Mouse (Mus musculus) hindbrain, embryonic 15.5 days (tissue): ENCODE results near the gene Gm20388. TPM values are rescaled to one million over a fixed set of nuclear protein-coding genes. Genes with fewer than 3 reads are reported as not detected.
A peak's percentile ranks its signal among the peaks of the same experiment; 100 is the strongest.

Experiments
- ATAC-seq: fragments of 200-750 bp; cut with Nextera tagmentation; 2 replicates; pipeline ENCODE4 v1.8.0; 2017; ENCODE audit warnings: low read depth, moderate number of reproducible peaks, moderate TSS enrichment; ENCODE audit not compliant: low FRiP score
- H3K27ac ChIP-seq: fragments of 300-500 bp; sonication (generic); replicated peaks from 2 replicates; pipeline ENCODE4 v1.5.1; 2015; ENCODE audit warnings: mild to moderate bottlenecking, inconsistent platforms
- H3K27me3 ChIP-seq: fragments of 300-500 bp; sonication (generic); 2 replicates; pipeline ENCODE4 v1.6.1; 2015; ENCODE audit warnings: control low read depth, inconsistent platforms
- H3K36me3 ChIP-seq: fragments of 300-500 bp; sonication (generic); 2 replicates; pipeline ENCODE4 v1.6.1; 2015; ENCODE audit warnings: control low read depth, inconsistent platforms
- H3K4me1 ChIP-seq: fragments of 300-500 bp; sonication (generic); replicated peaks from 2 replicates; pipeline ENCODE4 v1.6.1; 2015; ENCODE audit warnings: control low read depth, inconsistent platforms
- H3K4me2 ChIP-seq: fragments of 300-500 bp; sonication (generic); 2 replicates; pipeline ENCODE4 v1.6.1; 2015; ENCODE audit warnings: moderate library complexity, mild to moderate bottlenecking, inconsistent platforms
- H3K4me3 ChIP-seq: fragments of 300-500 bp; sonication (generic); 2 replicates; pipeline ENCODE4 v1.5.1; 2015; ENCODE audit warnings: mild to moderate bottlenecking, inconsistent platforms
- H3K9ac ChIP-seq: fragments of 300-500 bp; sonication (generic); 2 replicates; pipeline ENCODE4 v1.6.1; 2015; ENCODE audit warnings: inconsistent platforms
- H3K9me3 ChIP-seq: fragments of 300-500 bp; sonication (generic); 2 replicates; pipeline ENCODE4 v1.6.1; 2016; ENCODE audit warnings: control low read depth, inconsistent platforms
- WGBS: fragments of 180-500 bp; shearing (Covaris S2); methylation state at CpG from one replicate; pipeline ENCODE4 v1.1.7; 2015; 5-methylcytosine and 5-hydroxymethylcytosine counted together
- polyA plus RNA-seq: library from polyadenylated mRNA; unstranded; fragments of >200 nt; fragmentation: Nextera tagmentation; extraction: Ambion mirVana; gene quantifications from 2 replicates; pipeline ENCODE4 v1.2.1, GENCODE M21; 2015

Gm20388 gene
- polyA plus RNA-seq, 1 experiment from 2014 or later, result 5.4 TPM

GRCm38 (mm10) chr8:122658807-122659160 is 2748.1 kb downstream of the Gm20388 start:
- Histone ChIP-seq H3K4me2 (no peak overlapping the region), H3K27ac (no peak overlapping the region), H3K4me3 (no peak overlapping the region), H3K9me3 (no peaks in the 10 kb centered on the region), H3K4me1 (peaks cover 45% of the 10 kb centered on the region), H3K27me3 (no peaks in the 10 kb centered on the region), H3K36me3 (no peaks in the 10 kb centered on the region), H3K9ac (no peak overlapping the region)
- no peak for ATAC-seq
- 81% methylated on average over 9 of the region's 9 CpGs for WGBS

GRCm38 (mm10) chr8:122660022-122660421 is 2749.4 kb downstream of the Gm20388 start:
- no peak for ATAC-seq
- no peak overlapping the region for H3K9ac ChIP-seq
- H3K9me3 ChIP-seq, result no peaks in the 10 kb centered on the region
- no peaks in the 10 kb centered on the region for H3K27me3 ChIP-seq
- no peaks in the 10 kb centered on the region for H3K36me3 ChIP-seq
- peaks cover 45% of the 10 kb centered on the region for H3K4me1 ChIP-seq
- no peak overlapping the region for H3K4me3 ChIP-seq
- no peak overlapping the region for H3K4me2 ChIP-seq
- H3K27ac ChIP-seq, result no peak overlapping the region
- WGBS, result 68% methylated on average over 2 of the region's 2 CpGs

GRCm38 (mm10) chr8:122661138-122661537 is 2750.5 kb downstream of the Gm20388 start:
- Histone ChIP-seq H3K27ac (no peak overlapping the region; the same call in 1 of the 2 replicates), H3K27me3 (no peaks in the 10 kb centered on the region), H3K9me3 (no peaks in the 10 kb centered on the region), H3K9ac (no peak overlapping the region), H3K36me3 (no peaks in the 10 kb centered on the region), H3K4me3 (no peak overlapping the region), H3K4me2 (no peak overlapping the region), H3K4me1 (peaks cover 53% of the 10 kb centered on the region)
- ATAC-seq, result no peak
- 32% methylated on average over 7 of the region's 7 CpGs for WGBS

GRCm38 (mm10) chr8:122661894-122662293 is 2751.3 kb downstream of the Gm20388 start:
- H3K27ac ChIP-seq, result no peak overlapping the region
- no peak overlapping the region for H3K4me3 ChIP-seq
- no peak overlapping the region for H3K4me2 ChIP-seq
- H3K9ac ChIP-seq, result no peak overlapping the region
- H3K4me1 ChIP-seq, result peaks cover 61% of the 10 kb centered on the region
- H3K36me3 ChIP-seq, result no peaks in the 10 kb centered on the region
- no peak for ATAC-seq
- H3K9me3 ChIP-seq, result no peaks in the 10 kb centered on the region
- no peaks in the 10 kb centered on the region for H3K27me3 ChIP-seq
- 75% methylated on average over 2 of the region's 2 CpGs for WGBS

- H3K27ac ChIP-seq, result no peak overlapping the region
- no peaks in the 10 kb centered on the region for H3K9me3 ChIP-seq
- 70% methylated on average over 3 of the region's 3 CpGs for WGBS
- H3K4me1 ChIP-seq, result peaks cover 73% of the 10 kb centered on the region
- no peaks in the 10 kb centered on the region for H3K27me3 ChIP-seq
- no peaks in the 10 kb centered on the region for H3K36me3 ChIP-seq
- no peak overlapping the region for H3K9ac ChIP-seq
- no peak overlapping the region for H3K4me2 ChIP-seq
- no peak for ATAC-seq
- H3K4me3 ChIP-seq, result no peak overlapping the region
Observed at GRCm38 (mm10) chr8:122663106-122663505, 2752.5 kb downstream of the Gm20388 start.

- 74% methylated on average over 5 of the region's 5 CpGs for WGBS
- Histone ChIP-seq H3K27me3 (no peaks in the 10 kb centered on the region), H3K27ac (peak overlapping the region; percentile 72; the same call in 1 of the 2 replicates), H3K36me3 (no peaks in the 10 kb centered on the region), H3K4me3 (no peak overlapping the region), H3K9ac (no peak overlapping the region), H3K4me2 (no peak overlapping the region), H3K9me3 (no peaks in the 10 kb centered on the region), H3K4me1 (peaks cover 74% of the 10 kb centered on the region)
- no peak for ATAC-seq
Observed at GRCm38 (mm10) chr8:122663670-122664069, 2753.0 kb downstream of the Gm20388 start.

GRCm38 (mm10) chr8:122665221-122665620 is 2754.6 kb downstream of the Gm20388 start:
- no peaks in the 10 kb centered on the region for H3K9me3 ChIP-seq
- peak overlapping the region; percentile 9; the same call in 1 of the 2 replicates for H3K9ac ChIP-seq
- no peak overlapping the region for H3K4me3 ChIP-seq
- H3K4me1 ChIP-seq, result peaks cover 82% of the 10 kb centered on the region
- no peaks in the 10 kb centered on the region for H3K27me3 ChIP-seq
- H3K36me3 ChIP-seq, result no peaks in the 10 kb centered on the region
- peak overlapping the region; percentile 72 for H3K27ac ChIP-seq
- peak overlapping the region; percentile 24; the same call in 1 of the 2 replicates for H3K4me2 ChIP-seq
- peak; percentile 42; the same call in 1 of the 2 replicates for ATAC-seq
- 32% methylated on average over 8 of the region's 8 CpGs for WGBS

- no peaks in the 10 kb centered on the region for H3K36me3 ChIP-seq
- peak overlapping the region; percentile 9; the same call in 1 of the 2 replicates for H3K9ac ChIP-seq
- no peaks in the 10 kb centered on the region for H3K27me3 ChIP-seq
Observed at GRCm38 (mm10) chr8:122665667-122666316, 2755.2 kb downstream of the Gm20388 start.

GRCm38 (mm10) chr8:122666338-122666764 is 2755.7 kb downstream of the Gm20388 start:
- Histone ChIP-seq H3K4me3 (no peak overlapping the region), H3K4me2 (0 out of 2 replicates have a peak overlapping the region, but pooled peaks have one; percentile 9), H3K9me3 (no peaks in the 10 kb centered on the region), H3K4me1 (peaks cover 85% of the 10 kb centered on the region), H3K27me3 (no peaks in the 10 kb centered on the region), H3K36me3 (no peaks in the 10 kb centered on the region), H3K9ac (no peak overlapping the region), H3K27ac (peak overlapping the region; percentile 69)
- 0 out of 2 replicates have a peak, but pooled peaks have one; percentile 1 for ATAC-seq
- 45% methylated on average over 9 of the region's 9 CpGs for WGBS

More at GRCm38 (mm10) chr8:122665667-122666316, 2755.2 kb downstream of the Gm20388 start:
- ATAC-seq, result peak; percentile 55
- Histone ChIP-seq H3K4me1 (peaks cover 85% of the 10 kb centered on the region), H3K9me3 (no peaks in the 10 kb centered on the region), H3K4me2 (peak overlapping the region; percentile 24; the same call in 1 of the 2 replicates), H3K4me3 (no peak overlapping the region), H3K27ac (peak overlapping the region; percentile 72)
- 41% methylated on average over 12 of the region's 14 CpGs for WGBS

- Histone ChIP-seq H3K4me3 (no peak overlapping the region), H3K4me1 (peaks cover 85% of the 10 kb centered on the region), H3K36me3 (no peaks in the 10 kb centered on the region), H3K27ac (peak overlapping the region; percentile 69), H3K9ac (peak overlapping the region; percentile 17; the same call in 1 of the 2 replicates), H3K27me3 (no peaks in the 10 kb centered on the region), H3K9me3 (no peaks in the 10 kb centered on the region), H3K4me2 (0 out of 2 replicates have a peak overlapping the region, but pooled peaks have one; percentile 9)
- 55% methylated on average over 12 of the region's 12 CpGs for WGBS
- ATAC-seq, result 0 out of 2 replicates have a peak, but pooled peaks have one; percentile 2
Observed at GRCm38 (mm10) chr8:122666827-122667226, 2756.2 kb downstream of the Gm20388 start.

- no peak overlapping the region for H3K27ac ChIP-seq
Observed at GRCm38 (mm10) chr8:122667854-122668253, 2757.2 kb downstream of the Gm20388 start.

GRCm38 (mm10) chr8:122669370-122669769 is 2758.7 kb downstream of the Gm20388 start:
- WGBS, result 18% methylated on average over 5 of the region's 5 CpGs
- Histone ChIP-seq H3K9ac (no peak overlapping the region), H3K4me3 (no peak overlapping the region), H3K4me2 (no peak overlapping the region), H3K9me3 (no peaks in the 10 kb centered on the region), H3K4me1 (peaks cover 90% of the 10 kb centered on the region), H3K27ac (no peak overlapping the region), H3K36me3 (no peaks in the 10 kb centered on the region), H3K27me3 (no peaks in the 10 kb centered on the region)
- ATAC-seq, result no peak

More at GRCm38 (mm10) chr8:122667854-122668253, 2757.2 kb downstream of the Gm20388 start:
- WGBS, result 71% methylated on average over 11 of the region's 11 CpGs
- Histone ChIP-seq H3K4me2 (no peak overlapping the region), H3K4me1 (peaks cover 89% of the 10 kb centered on the region), H3K27me3 (no peaks in the 10 kb centered on the region), H3K36me3 (no peaks in the 10 kb centered on the region), H3K4me3 (no peak overlapping the region), H3K9me3 (no peaks in the 10 kb centered on the region), H3K9ac (no peak overlapping the region)
- ATAC-seq, result no peak
